Mouse (Mus musculus) ES-Bruce4 (cell line): ENCODE data around the gene Tssk6.

Source experiments
- CTCF ChIP-seq: IDR thresholded peaks from one replicate; pipeline ENCODE4 v1.8.1; 2011; ENCODE audit warnings: low read depth, low read length
- EP300 ChIP-seq: IDR thresholded peaks from 2 replicates; pipeline ENCODE4 v1.6.1; 2011; ENCODE audit warnings: low read depth, low read length; ENCODE audit not compliant: insufficient read depth
- POLR2A ChIP-seq: IDR thresholded peaks from one replicate; pipeline ENCODE4 v1.8.1; 2011; ENCODE audit warnings: low read length; ENCODE audit not compliant: insufficient read depth

- no peak for TF ChIP-seq CTCF
- TF ChIP-seq EP300, result no peak
- no peak for TF ChIP-seq POLR2A
These were observed 13.6 kb upstream of the Tssk6 start for GRCm38 (mm10) chr8:69888244-69888866.
